Comparison of ENCODE assay signal across 11 mouse cellular contexts in the genomic region with DNA sequence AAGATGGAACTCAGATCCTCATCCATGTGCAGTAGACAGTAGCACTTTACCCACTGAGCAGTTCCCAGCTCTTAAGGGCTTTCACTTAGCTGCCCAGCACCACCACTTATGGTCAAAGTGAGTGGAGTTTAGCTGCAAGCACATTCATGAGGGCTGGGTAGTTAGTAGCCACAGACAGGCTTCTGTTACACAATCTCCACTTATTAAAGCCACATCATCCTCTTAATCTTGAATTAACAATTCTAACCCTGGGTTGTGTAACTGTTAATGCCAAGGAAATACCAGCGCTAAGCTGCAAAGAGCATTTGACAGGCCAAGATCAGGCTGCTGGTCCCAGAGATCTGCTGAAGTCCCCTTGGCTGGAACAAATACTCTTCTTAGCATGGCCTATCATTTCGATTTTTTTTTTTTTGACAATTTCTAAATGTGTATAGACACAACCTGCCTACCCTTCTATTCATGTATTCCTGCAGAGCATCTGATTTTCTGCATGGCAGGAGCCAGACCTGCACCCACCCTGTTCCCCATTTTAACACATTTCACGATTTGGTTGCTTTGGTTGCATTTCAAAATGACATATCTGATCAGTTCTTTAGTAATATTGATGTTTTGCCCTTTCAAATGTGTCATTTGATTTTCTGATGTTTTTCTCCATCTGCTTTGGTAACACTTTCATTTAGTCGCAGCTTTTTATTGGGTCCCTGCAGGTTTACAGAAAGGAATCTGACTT.
"Had no signal": no experiment of that assay in that cellular context is flagged by ENCODE, and none has a peak within 500 bp of the region (broad histone marks: within the 10 kb centered on the region; RNA-seq: fewer than 3 reads in every experiment).

No protein-coding gene starts in this region.

- H3K27ac ChIP-seq: kidney, postnatal 0 days; limb, embryonic 10.5 days; liver, embryonic 15.5 days; lung, embryonic 15.5 days; midbrain, embryonic 13.5 days; stomach, embryonic 15.5 days had no signal

- H3K9ac ChIP-seq: liver, embryonic 15.5 days; lung, embryonic 15.5 days; midbrain, embryonic 13.5 days; stomach, embryonic 15.5 days had no signal

- H3K27me3 ChIP-seq: liver, embryonic 15.5 days; lung, embryonic 15.5 days; midbrain, embryonic 13.5 days; stomach, embryonic 15.5 days had no signal

- H3K4me2 ChIP-seq: liver, embryonic 11.5 days; liver, embryonic 15.5 days; lung, embryonic 15.5 days; midbrain, embryonic 13.5 days; stomach, embryonic 15.5 days had no signal

- DNase-seq: kidney, adult 9 months; kidney, postnatal 36 days; thymus, postnatal 36 days had no signal

- H3K36me3 ChIP-seq: limb, embryonic 10.5 days; liver, embryonic 15.5 days; lung, embryonic 15.5 days; midbrain, embryonic 13.5 days; stomach, embryonic 15.5 days had no signal

- H3K4me1 ChIP-seq: limb, embryonic 10.5 days; liver, embryonic 15.5 days; lung, embryonic 15.5 days; stomach, embryonic 15.5 days had no signal

- ATAC-seq: intestine, postnatal 0 days; midbrain, embryonic 13.5 days had no signal

- H3K9me3 ChIP-seq: limb, embryonic 10.5 days; liver, embryonic 15.5 days; lung, embryonic 15.5 days; midbrain, embryonic 13.5 days; stomach, embryonic 15.5 days had no signal

- H3K4me3 ChIP-seq: limb, embryonic 10.5 days; liver, embryonic 15.5 days; lung, embryonic 15.5 days; midbrain, embryonic 13.5 days; stomach, embryonic 15.5 days had no signal
